Mouse (Mus musculus) liver, embryonic 13.5 days (tissue): ENCODE results near the gene Iqck. TPM values are rescaled to one million over a fixed set of nuclear protein-coding genes. Genes with fewer than 3 reads are reported as not detected.

Experiments
- ATAC-seq: fragments of 200-750 bp; cut with Nextera tagmentation; 2 replicates; pipeline ENCODE4 v1.8.0; 2017; ENCODE audit warnings: low read depth, mild to moderate bottlenecking, moderate number of reproducible peaks, moderate library complexity
- DNase-seq: peaks from one replicate; pipeline ENCODE4 v3.0.0; 2022
- H3K27ac ChIP-seq: fragments of 300-500 bp; sonication (generic); 2 replicates; pipeline ENCODE4 v1.5.1; 2015; ENCODE audit warnings: moderate library complexity, mild to moderate bottlenecking, inconsistent platforms
- H3K27me3 ChIP-seq: fragments of 300-500 bp; sonication (generic); 2 replicates; pipeline ENCODE4 v1.6.1; 2015; ENCODE audit warnings: mild to moderate bottlenecking, inconsistent platforms
- H3K36me3 ChIP-seq: fragments of 300-500 bp; sonication (generic); 2 replicates; pipeline ENCODE4 v1.6.1; 2015; ENCODE audit warnings: mild to moderate bottlenecking, inconsistent platforms
- H3K4me1 ChIP-seq: fragments of 300-500 bp; sonication (generic); replicated peaks from 2 replicates; pipeline ENCODE4 v1.6.1; 2015; ENCODE audit warnings: inconsistent platforms
- H3K4me2 ChIP-seq: fragments of 300-500 bp; sonication (generic); 2 replicates; pipeline ENCODE4 v1.6.1; 2015; ENCODE audit warnings: inconsistent platforms, mild to moderate bottlenecking, moderate library complexity
- H3K4me3 ChIP-seq: fragments of 300-500 bp; sonication (generic); replicated peaks from 2 replicates; pipeline ENCODE4 v1.5.1; 2015; ENCODE audit warnings: mild to moderate bottlenecking, inconsistent platforms
- H3K9ac ChIP-seq: fragments of 300-500 bp; sonication (generic); 2 replicates; pipeline ENCODE4 v1.6.1; 2015; ENCODE audit warnings: mild to moderate bottlenecking, inconsistent platforms
- H3K9me3 ChIP-seq: fragments of 300-500 bp; sonication (generic); replicated peaks from 2 replicates; pipeline ENCODE4 v1.6.1; 2016; ENCODE audit warnings: inconsistent platforms
- WGBS: fragments of 180-500 bp; shearing (Covaris S2); methylation state at CpG from one replicate; pipeline ENCODE4 v1.1.7; 2015; ENCODE audit not compliant: insufficient replicate concordance; 5-methylcytosine and 5-hydroxymethylcytosine counted together
- polyA plus RNA-seq: library from polyadenylated mRNA; unstranded; fragments of >200 nt; fragmentation: Nextera tagmentation; extraction: Ambion mirVana; gene quantifications from 2 replicates; pipeline ENCODE4 v1.2.1, GENCODE M21; 2015

The Iqck gene
- polyA plus RNA-seq, 1 experiment from 2014 or later = 0.18 TPM

DNA sequence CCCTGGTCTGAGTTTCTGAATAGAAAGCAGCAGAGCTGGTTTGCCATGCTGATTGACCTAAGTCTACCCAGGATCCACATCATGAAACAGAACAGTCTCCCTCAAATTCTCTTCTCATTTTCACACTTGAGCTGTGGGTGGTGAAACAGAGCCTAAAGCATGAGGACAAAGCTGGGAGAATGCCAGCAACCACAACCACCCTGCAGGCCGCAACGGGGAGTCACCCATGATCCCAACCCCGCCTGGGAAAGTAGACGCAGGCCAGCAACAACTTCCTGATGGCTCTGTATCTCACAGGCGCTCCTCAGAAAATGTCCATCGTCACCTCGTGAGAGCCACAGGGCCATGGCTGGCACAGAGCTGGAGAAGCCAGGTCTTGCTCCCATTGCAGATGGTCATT, 4.0 kb upstream of the Iqck start:
- ATAC-seq (no peak), DNase-seq (no peak)
- no peak overlapping the region for H3K4me2 ChIP-seq
- WGBS = 85% methylated on average over 7 of the region's 7 CpGs
- H3K27me3 ChIP-seq = no peaks in the 10 kb centered on the region
- H3K36me3 ChIP-seq = peaks cover 64% of the 10 kb centered on the region
- H3K27ac ChIP-seq = no peak overlapping the region
- no peak overlapping the region for H3K4me3 ChIP-seq
- no peak overlapping the region for H3K9ac ChIP-seq
- no peaks in the 10 kb centered on the region for H3K9me3 ChIP-seq
- H3K4me1 ChIP-seq = peaks cover 45% of the 10 kb centered on the region

DNA sequence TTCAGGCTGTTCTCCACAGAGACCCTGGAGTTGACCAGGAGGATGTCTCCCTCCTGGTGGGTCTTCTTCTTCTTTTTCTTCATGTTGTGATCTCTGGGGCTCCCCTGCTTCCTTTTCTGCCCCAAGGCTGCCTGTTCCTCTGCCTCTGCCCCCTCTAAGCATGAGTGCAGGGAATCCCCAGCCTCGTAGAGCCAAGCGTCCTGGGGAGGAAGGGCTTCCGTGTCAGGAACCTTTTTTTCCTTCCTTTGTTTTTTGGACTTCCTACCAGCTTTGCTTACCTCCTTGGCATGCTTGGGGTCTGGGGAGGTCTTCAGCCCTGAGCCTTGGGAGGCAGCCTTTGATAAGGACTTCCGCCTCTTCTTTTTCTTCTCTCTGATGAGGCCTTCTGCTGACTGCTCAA, 2.9 kb upstream of the Iqck start:
- H3K27ac ChIP-seq = no peak overlapping the region
- H3K4me1 ChIP-seq = peaks cover 45% of the 10 kb centered on the region
- H3K4me3 ChIP-seq = no peak overlapping the region
- DNase-seq = no peak
- H3K27me3 ChIP-seq = no peaks in the 10 kb centered on the region
- H3K4me2 ChIP-seq = no peak overlapping the region
- no peak overlapping the region for H3K9ac ChIP-seq
- no peaks in the 10 kb centered on the region for H3K9me3 ChIP-seq
- 87% methylated on average over 4 of the region's 4 CpGs for WGBS
- H3K36me3 ChIP-seq = peaks cover 54% of the 10 kb centered on the region
- no peak for ATAC-seq

DNA sequence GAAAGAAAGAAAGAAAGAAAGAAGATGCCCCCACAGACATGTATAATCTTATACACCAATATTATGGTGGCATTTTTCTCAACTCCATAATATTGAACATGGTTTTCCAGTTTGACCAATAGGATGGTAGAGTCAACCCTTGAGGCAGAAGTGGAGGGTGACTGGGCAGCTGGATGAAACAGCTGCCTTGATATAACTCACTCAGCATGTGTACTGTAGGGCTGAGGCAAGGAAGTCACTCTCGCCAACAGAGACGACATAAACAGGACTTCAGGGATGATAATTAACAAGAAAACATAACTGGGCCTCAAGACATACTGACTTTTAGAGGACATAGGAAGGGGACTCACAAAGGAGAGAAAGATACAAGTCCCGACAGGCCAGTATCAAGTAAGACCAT, 946 bp upstream of the Iqck start:
- Histone ChIP-seq H3K9ac (peak overlapping the region; percentile 81), H3K4me1 (peaks cover 41% of the 10 kb centered on the region), H3K9me3 (no peaks in the 10 kb centered on the region), H3K27ac (peak overlapping the region; percentile 31; the same call in 1 of the 2 replicates), H3K36me3 (peaks cover 34% of the 10 kb centered on the region), H3K4me3 (peak overlapping the region; percentile 81), H3K4me2 (peak overlapping the region; percentile 80), H3K27me3 (no peaks in the 10 kb centered on the region)
- ATAC-seq = no peak
- 9% methylated on average over 3 of the region's 3 CpGs for WGBS
- DNase-seq = peak; percentile 3

DNA sequence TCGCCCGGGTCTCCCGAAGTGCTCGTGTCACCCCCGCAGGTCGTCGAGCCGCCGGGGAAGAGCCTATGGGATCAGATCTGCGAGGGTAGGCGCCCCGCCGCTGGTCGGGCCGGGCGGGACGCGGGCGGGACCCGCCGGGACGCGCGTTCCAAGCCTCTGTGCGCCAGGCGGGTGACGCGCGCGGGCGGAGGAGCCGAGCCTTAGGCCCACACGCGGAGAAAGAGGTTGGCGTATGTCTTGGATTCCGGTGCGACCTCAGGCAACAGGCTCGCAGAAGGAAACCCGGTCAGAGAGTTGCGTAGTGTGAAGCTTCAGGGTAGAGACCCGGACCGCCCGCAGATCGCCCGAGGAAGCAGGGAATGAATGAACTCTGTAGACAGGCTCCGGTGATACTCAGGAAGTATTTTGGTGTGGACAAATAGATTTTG, 339 bp downstream of the Iqck start, which contains the start of gene Knop1:
Gene Knop1 (minus strand): TSS at position 378 of the 428 bp plus-strand sequence.
- peak within 1 kb of the TSS; percentile 80 for H3K4me2 ChIP-seq
- H3K4me3 ChIP-seq = peak within 1 kb of the TSS; percentile 81
- no peaks in the 10 kb centered on the region for H3K27me3 ChIP-seq
- H3K9me3 ChIP-seq = no peaks in the 10 kb centered on the region
- H3K4me1 ChIP-seq = peaks cover 30% of the 10 kb centered on the region
- peak within 1 kb of the TSS; percentile 81 for H3K9ac ChIP-seq
- peaks cover 21% of the 10 kb centered on the region for H3K36me3 ChIP-seq
- ATAC-seq = peak; percentile 83
- no peak for DNase-seq
- peak within 1 kb of the TSS; percentile 31 for H3K27ac ChIP-seq
- WGBS = under 1% methylated on average over 46 of the region's 46 CpGs

DNA sequence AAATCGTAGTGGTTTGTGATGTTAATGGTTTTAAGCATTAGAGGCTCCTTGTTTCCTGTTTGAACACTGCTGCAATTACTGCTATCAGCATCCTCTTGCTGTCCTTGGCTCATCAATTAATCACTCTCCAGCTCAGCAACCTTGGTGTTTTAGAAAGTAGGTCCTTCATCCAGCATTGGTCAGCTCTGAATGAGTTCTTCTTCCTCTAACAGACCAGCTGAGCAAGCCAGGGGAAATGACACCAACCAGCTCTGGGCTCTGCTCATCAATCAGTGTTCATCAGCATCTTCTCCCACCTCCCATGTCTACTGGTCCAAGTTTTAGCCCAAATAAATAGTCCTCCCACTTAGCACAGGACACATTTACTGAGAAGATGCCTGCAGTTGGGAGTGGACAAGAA, 3.1 kb downstream of the Iqck start:
- ATAC-seq (no peak), DNase-seq (no peak)
- Histone ChIP-seq H3K9ac (no peak overlapping the region), H3K4me1 (peaks cover 21% of the 10 kb centered on the region), H3K27me3 (no peaks in the 10 kb centered on the region), H3K4me2 (no peak overlapping the region), H3K27ac (no peak overlapping the region), H3K4me3 (no peak overlapping the region), H3K9me3 (no peaks in the 10 kb centered on the region), H3K36me3 (no peaks in the 10 kb centered on the region)
- WGBS = 63% methylated on average over 1 of the region's 1 CpGs

DNA sequence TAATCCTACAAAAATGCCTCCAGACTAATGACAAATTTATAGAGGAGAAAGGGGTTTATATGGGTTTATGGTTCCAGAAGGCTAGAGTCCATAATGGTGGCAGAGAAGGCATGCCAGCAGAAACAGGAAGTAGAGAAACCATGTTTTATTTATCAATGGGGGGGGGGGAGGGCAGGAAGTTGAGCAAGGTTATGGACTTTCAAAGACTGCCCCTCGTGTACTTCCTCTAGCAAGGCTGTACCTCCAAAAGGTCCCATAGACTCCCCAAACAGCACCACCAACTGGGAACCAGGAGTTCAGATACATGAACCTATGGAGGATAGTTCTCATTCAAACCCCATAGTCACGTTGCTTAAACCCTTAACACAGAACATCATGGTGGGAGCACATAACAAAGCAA, 9.8 kb downstream of the Iqck start:
- no peaks in the 10 kb centered on the region for H3K27me3 ChIP-seq
- no peaks in the 10 kb centered on the region for H3K4me1 ChIP-seq
- no peak overlapping the region for H3K4me2 ChIP-seq
- no peak overlapping the region for H3K27ac ChIP-seq
- no peak for DNase-seq
- H3K4me3 ChIP-seq = no peak overlapping the region
- no peaks in the 10 kb centered on the region for H3K36me3 ChIP-seq
- no peak for ATAC-seq
- no peak overlapping the region for H3K9ac ChIP-seq
- WGBS = 51% methylated on average over 2 of the region's 2 CpGs
- no peaks in the 10 kb centered on the region for H3K9me3 ChIP-seq

DNA sequence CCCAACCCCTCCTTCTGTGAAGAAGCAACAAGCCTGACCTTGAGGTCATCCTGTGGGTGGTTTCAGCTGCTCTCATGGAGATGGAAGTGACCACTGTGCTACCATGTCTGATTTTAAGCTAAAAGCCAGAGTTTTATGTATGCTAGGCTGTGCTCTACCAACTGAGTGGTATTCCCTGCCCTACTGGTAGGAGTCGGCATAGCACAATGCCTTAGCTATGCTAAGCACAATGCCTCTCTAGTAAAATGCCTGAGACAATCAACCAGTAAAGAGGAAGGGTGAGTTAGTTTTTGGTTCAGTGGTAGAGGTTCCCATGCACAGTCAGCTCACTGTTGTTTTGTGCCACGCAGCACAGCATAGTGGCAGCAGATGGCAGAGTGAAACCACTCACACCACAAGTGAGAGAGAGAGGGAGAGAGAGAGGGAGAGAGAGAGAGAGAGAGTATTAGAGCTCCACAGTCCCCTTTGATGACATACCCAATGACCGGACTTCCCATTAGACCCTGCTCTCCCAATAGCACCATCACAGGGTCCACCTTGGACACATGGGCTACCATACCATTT, 24.0 kb downstream of the Iqck start:
- Histone ChIP-seq H3K4me3 (no peak overlapping the region), H3K9me3 (no peaks in the 10 kb centered on the region), H3K27ac (no peak overlapping the region), H3K27me3 (no peaks in the 10 kb centered on the region), H3K36me3 (no peaks in the 10 kb centered on the region), H3K4me1 (no peaks in the 10 kb centered on the region), H3K4me2 (no peak overlapping the region), H3K9ac (no peak overlapping the region)
- 62% methylated on average over 3 of the region's 3 CpGs for WGBS
- ATAC-seq (no peak), DNase-seq (no peak)

DNA sequence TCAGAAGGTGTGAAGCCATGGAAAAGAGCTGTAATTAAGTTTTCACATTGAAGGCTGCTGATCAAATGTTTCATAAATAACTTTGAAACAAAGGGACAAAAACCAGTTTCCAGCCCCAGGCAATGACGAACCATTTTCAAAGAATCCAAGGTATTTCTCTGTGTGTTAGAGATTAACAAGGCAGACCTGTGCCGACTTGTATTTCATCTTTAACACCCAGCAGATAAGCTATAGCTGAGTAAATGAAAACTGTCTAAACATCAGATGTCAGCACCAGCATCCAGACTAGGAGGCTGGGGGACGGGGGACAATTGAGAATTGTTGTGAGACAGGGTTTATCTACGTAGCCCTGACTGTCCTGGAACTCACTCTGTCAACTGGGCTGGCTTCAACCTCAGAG, 28.4 kb downstream of the Iqck start:
- Histone ChIP-seq H3K27ac (no peak overlapping the region), H3K9me3 (no peaks in the 10 kb centered on the region), H3K27me3 (no peaks in the 10 kb centered on the region), H3K4me3 (no peak overlapping the region), H3K9ac (no peak overlapping the region), H3K4me1 (no peaks in the 10 kb centered on the region), H3K4me2 (no peak overlapping the region), H3K36me3 (no peaks in the 10 kb centered on the region)
- WGBS = 53% methylated on average over 4 of the region's 4 CpGs
- DNase-seq (no peak), ATAC-seq (no peak)

DNA sequence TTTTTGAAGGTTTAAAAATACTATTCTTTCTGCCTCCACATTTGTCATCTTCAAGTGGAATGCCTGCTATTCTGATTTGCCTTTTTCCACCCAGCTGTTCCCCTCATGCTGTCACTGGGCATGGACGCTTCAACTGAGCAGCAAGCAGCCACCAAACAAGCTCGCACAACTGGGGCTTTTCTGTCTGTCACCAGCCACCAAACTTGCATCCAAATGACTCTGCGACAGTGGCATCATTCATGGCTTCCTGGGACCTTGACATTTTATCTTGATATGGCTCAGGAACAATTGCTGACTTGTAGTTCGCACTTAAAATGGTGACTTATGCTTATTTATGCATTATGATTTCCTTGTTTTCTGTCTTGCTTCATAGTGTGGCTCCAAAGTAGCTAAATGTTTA, 29.4 kb downstream of the Iqck start:
- H3K27me3 ChIP-seq = no peaks in the 10 kb centered on the region
- H3K4me2 ChIP-seq = no peak overlapping the region
- no peak overlapping the region for H3K9ac ChIP-seq
- no peaks in the 10 kb centered on the region for H3K4me1 ChIP-seq
- ATAC-seq (no peak), DNase-seq (no peak)
- 63% methylated on average over 4 of the region's 4 CpGs for WGBS
- no peak overlapping the region for H3K4me3 ChIP-seq
- H3K36me3 ChIP-seq = no peaks in the 10 kb centered on the region
- no peak overlapping the region for H3K27ac ChIP-seq
- no peaks in the 10 kb centered on the region for H3K9me3 ChIP-seq

DNA sequence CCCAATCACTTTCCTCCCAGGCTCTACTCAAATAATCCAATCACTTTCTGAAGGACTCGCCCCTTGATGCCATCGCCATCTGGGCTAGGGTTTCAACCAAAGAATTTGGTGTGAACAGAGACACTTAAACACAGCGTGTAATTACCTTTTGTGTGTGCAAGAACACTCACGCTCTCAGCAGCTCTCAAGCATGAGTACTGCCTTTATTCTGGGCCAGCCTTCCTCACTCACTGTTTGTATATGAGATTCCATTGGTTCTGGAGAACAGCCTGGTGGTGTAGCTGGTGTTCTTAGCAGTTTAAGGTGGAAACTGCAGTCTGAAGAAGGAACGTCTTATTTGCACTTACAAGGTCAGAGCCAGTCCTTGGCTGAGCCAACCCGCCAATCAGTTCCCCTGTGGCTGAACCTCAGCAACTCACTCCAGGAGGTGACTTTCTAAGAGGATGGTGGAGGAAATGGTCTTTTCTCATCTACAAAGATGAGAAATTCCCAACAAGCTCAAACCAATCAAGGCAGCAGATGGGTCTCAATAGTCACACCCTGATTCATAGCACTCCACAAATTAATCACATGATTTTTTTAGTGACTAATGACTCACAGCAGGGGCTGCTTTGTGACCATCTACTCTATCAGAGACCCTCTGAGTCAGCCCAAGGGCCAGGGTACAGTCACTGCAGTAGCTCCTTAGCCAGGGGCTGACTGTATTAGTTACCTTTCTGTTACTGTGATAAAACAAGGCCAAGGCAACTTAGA, 31.9 kb downstream of the Iqck start:
- ATAC-seq (no peak), DNase-seq (no peak)
- H3K27me3 ChIP-seq = no peaks in the 10 kb centered on the region
- H3K4me3 ChIP-seq = no peak overlapping the region
- no peaks in the 10 kb centered on the region for H3K36me3 ChIP-seq
- no peak overlapping the region for H3K4me2 ChIP-seq
- no peak overlapping the region for H3K9ac ChIP-seq
- no peaks in the 10 kb centered on the region for H3K9me3 ChIP-seq
- no peaks in the 10 kb centered on the region for H3K4me1 ChIP-seq
- no peak overlapping the region for H3K27ac ChIP-seq
- 49% methylated on average over 6 of the region's 6 CpGs for WGBS

DNA sequence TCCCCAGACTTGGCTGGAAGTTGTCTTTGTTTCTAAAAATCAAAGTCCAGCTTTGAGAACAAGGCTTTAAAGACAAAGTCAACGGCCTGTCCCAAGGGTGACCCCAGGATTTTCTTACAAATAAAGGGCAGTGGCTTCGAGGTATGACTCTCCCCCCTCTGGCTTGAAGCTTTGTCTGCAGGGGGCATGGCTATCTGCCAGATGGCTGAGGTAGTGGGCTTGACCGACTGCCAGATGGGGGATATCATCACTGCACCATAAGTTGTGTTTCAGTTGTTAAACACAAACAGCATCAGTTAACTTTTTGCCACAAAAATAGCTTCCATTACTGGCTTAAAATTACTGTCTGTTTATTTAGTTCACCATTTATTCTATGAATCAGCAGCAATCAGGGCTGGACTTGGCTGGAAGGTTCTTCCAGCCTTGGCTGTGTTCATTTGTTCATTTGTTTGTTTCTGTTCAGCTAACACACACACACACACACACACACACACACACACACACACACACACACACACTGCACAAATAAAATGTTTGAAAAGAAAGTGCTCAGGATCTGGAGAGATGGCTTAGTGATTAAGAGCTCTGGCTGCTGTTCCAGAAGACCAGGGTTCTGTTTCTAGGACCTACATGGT, 33.6 kb downstream of the Iqck start:
- no peaks in the 10 kb centered on the region for H3K4me1 ChIP-seq
- H3K4me2 ChIP-seq = no peak overlapping the region
- no peak overlapping the region for H3K9ac ChIP-seq
- no peak for DNase-seq
- no peaks in the 10 kb centered on the region for H3K27me3 ChIP-seq
- H3K4me3 ChIP-seq = no peak overlapping the region
- ATAC-seq = no peak
- no peaks in the 10 kb centered on the region for H3K9me3 ChIP-seq
- 45% methylated on average over 3 of the region's 3 CpGs for WGBS
- no peaks in the 10 kb centered on the region for H3K36me3 ChIP-seq
- no peak overlapping the region for H3K27ac ChIP-seq
